Mouse (Mus musculus): Measurements from ENCODE around the gene 6430550D23Rik.

Gene 6430550D23Rik

DNA sequence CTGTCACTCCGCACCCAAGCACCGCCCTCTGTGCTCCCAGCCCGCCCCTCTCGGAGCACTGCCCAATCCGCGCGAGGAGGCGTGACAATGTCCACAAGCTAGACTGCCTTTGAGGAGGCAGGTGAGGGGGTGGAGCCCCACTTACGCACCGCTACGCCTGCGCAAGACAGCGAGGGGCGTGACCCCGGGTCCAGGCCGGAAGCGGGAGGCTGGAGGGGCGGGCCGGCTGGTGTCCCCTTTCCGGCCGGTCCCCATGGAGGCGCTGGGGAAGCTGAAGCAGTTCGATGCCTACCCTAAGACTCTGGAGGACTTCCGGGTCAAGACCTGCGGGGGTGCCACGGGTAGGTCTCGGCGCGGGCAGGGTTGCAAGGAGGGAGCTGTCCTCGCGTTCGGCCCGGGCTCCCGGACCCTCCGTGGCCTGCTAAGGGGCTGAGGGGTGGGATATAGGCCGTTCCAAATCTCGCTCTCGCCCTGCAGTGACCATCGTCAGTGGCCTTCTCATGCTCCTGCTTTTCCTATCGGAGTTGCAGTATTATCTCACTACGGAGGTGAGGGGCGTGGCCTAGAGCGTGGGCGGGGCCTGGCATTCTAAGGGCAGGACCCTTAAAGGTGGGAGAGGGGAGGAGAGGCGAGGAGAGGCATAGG is at the start of gene 6430550D23Rik, which contains the start of gene Ergic3:
TSS of gene 6430550D23Rik (minus strand) at position 90 of the 645 bp plus-strand sequence.
TSS of gene Ergic3 (plus strand) at position 158 of the 645 bp plus-strand sequence.
- peak; percentile 97 for DNase-seq (ENCODE audit: low spot score)

DNA sequence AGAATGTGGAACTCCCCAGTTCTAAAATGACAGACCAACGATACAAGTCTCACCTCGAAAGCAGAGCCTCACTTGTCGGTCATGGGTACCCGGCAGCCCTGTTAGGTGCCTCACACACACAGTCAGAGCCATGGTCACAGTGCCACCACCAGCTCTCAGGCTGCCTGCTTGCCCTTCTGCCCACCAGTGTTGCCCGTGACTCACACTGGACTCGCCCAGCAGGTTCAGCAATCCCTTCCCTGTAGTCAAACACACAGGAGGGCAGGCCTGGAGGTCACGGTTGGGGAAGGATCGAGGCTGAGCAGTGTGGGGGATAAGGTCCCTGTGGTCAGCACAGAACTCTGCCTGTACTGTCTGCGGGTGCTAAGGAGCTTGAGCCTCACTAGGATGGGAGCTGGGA is 45.0 kb upstream of the 6430550D23Rik start, which contains the start of gene Fer1l4:
TSS of gene Fer1l4 (minus strand) at position 132 of the 400 bp plus-strand sequence.
- DNase-seq (ENCODE audit: low spot score): no peak

DNA sequence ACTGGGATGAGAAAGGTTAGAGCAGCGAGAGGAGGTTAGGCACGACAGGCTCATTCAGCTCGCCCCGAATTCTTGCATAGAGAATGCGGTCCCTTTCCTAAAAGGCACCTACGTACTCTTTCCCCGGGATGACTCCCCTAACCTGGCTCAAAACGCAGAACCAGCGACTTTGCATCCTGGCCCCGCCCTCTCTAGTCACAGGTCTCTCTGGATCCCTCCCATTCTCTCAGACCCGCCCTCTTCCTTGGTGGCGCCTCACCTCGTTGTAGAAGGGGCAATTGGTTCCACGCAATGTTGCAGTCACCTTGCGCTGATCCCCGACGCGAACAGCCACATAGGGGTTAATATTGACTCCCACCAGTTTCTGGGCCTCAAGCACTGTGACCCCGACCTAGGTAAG is 40.2 kb upstream of the 6430550D23Rik start:
- no peak for DNase-seq (ENCODE audit: low spot score)

DNA sequence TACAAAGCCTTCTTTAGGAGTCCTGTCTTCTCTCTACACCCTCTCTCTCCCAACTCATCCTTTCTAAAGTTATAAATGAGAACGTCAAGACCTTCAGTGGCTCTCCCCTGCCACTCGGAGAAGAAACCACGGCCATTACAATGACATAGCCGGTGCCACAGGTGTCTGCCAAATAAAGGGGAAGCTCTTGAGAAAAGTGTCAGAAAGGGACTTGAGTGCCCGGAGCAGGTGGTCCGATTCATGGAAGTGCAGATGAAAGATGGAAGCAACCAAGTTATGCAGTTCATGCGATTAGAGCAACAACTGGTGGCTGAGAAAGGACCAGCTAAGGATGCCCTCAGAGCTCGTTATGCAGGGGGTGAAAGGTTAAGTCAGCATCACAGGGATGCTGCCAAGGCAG is 35.1 kb upstream of the 6430550D23Rik start:
- no peak for DNase-seq (ENCODE audit: low spot score)

DNA sequence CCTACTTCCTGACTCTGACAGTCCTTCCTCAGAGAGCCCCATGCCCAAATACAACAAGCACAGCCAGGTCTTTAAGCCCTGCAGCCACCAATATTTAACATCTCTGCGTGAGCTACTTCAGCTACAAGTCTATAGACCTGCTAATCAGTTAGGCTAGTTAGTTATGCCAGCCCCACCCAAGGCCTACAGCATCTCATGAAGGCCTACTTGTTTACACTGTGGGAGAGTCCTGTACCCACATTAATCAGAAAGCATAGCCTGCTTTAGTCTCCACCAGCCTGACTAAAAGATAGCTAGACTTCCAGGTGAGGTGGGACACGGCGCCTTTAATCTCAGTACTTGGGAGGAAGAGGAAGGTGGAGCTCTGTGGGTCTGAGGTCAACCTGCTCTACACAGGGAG is 31.6 kb upstream of the 6430550D23Rik start:
- no peak for DNase-seq (ENCODE audit: low spot score)

DNA sequence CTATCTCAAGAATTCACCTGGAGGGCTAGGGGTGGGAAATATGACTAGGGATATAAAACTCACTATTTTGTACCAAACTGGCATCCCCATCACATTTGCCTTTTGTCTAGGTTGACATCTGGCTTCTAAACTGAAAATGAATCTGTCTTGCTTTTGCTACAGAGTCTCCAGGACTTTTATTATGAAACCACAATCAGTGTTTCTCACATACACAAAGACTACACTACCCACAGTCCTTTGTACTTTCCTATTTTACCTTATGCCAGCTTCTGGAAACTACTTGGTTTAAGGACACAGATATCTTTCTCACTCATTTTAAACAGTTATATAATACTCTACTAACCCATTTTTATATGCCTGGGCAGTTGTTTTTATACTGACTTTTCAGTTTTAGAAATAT is 17.7 kb upstream of the 6430550D23Rik start:
- DNase-seq (ENCODE audit: low spot score): peak; percentile 28

DNA sequence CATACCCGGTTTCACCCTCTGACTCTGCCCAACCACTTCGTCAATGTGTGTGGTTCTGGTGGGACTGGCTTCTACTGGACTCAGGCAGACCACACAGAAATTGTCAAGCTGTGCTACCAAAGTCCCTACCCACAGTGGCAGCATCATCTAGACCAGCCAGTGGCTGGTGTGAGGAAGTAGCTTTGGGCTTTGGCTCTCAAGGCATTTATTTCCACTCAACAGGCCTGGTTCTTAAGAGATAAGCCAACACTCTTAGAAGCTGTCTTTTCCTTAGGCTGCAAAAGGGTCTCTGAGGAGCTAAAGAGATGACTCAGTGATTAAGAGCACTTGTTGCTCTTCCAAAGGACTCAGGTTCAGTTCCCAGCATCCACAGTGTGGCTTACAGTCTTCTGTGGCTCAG is 14.0 kb upstream of the 6430550D23Rik start:
- peak; percentile 37 for DNase-seq (ENCODE audit: low spot score)

DNA sequence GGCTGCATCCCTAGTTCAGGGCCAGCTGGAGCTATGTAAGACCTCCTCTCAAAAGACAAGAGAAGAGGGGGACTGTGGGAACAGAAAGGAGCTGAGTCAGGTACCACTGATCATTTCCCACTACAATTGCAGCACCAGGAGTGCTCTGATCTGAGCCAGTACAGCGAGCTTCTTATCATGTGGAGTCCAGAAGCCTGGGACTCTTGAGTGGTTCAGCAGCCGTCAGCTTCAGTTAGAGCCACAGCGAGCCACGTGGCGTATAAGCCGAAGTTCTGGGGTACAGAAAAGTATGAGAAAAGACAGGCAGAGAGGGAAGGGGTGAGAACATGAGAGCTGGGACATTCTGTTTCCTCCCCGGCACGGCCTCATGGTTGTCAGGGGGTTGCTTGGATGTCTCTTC is 13.4 kb upstream of the 6430550D23Rik start:
- DNase-seq (ENCODE audit: low spot score): peak; percentile 56

DNA sequence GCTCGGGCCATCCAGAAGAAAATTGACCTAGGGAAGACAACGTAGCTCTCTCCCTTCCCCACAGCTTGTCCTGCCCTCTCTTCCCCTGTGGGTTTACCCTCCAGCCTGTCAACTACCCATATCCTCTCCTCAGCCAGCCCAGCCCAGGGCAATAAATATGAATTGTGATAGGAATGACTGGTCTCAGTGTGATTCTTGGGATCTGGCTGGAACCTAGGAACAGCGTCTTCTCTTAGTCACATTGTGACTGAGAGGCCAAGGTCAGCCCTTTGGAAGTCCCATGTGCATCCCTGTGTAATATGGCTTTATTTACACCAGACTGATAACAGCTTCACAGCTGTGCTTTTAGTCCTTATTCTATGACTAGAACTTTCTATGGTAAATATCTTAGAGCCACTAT is 10.3 kb upstream of the 6430550D23Rik start:
- DNase-seq (ENCODE audit: low spot score): no peak

DNA sequence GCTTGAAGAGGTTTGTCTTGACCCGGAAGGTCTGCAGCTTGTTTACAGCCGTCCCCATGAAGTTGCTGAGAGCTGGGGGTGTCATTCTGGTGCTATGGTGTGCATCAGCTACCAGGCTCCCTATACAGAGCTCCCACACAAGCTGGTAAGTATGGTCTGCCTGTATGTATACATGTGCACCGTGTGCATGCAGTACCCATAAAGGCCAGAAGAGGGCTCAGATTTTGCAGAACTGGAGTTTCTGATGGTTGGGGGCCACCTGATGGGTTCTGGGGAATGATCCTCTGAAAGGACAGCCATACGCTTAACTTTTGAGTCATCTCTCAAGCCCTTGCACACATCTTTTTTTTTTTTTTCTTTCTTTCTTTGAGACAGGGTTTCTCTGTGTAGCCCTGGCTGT is 2.4 kb downstream of the 6430550D23Rik start:
- no peak for DNase-seq (ENCODE audit: low spot score)

DNA sequence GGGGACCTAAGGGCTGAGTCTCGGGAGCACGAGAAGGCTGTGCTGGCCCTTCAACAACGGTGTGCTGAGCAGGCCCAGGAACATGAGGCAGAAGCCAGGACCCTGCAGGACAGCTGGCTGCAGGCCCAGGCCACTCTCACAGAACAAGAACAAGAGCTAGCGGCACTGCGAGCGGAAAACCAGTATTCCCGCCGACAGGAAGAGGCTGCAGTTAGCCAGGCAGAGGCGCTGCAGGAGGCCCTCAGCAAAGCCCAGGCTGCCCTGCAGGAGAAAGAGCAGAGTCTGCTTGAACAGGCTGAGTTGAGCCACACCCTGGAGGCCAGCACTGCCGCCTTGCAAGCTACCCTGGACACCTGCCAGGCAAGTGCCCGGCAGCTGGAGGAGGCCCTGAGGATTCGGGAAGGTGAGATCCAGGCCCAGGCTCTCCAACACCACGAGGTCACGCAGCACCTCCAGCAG is 15.9 kb downstream of the 6430550D23Rik start:
- DNase-seq (ENCODE audit: low spot score): peak; percentile 52

DNA sequence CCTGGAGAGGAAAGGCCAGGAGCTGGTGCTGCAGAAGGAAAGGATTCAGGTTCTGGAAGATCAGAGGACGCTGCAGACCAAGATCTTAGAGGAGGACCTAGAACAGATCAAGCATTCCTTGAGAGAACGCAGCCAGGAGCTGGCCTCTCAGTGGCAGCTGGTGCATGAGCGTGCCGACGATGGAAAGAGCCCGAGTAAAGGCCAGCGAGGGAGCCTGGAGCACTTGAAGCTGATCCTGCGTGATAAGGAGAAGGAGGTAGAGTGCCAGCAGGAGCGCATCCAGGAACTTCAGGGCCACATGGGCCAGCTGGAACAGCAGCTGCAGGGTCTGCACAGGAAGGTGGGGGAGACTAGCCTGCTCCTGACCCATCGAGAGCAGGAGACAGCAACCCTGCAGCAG is 16.6 kb downstream of the 6430550D23Rik start:
- no peak for DNase-seq (ENCODE audit: low spot score)

DNA sequence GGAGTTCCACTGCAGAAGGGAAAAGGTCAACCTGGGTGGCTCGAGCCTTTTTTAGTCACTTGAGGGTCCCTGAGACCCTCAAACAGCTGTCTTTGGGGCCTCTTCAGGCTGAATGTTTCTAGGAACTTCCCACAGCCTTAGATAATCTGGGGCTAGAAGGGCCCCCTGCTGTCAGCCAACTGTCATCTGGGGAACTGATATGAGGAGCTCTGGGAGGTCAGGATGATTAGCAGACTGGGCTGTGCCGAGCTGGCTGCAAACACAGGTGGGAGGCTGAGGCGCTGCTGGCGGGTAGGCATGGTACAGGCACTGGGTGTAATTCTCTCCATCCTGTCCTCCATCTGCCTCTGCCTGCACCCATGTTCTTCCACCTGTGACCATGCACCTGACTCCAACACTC is 18.7 kb downstream of the 6430550D23Rik start:
- peak; percentile 85 for DNase-seq (ENCODE audit: low spot score)

DNA sequence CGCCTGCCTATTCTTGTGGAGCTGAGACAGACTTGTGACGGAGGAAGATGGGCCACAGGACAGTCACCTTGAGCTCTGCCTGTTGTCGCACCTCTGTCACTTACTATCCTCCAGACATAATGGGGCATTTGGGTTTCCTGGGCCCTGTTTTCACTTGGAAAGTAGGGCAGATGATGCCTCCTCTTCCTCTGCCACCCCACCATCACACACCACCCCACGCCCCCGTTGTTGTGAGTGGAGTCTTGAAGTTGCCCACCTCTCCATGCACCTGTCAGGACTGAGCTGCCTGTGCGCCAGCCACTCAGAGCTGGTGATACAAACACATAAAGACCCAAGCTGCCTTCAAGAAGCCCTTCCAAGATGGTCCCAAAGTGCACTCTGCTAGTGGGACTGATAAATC is 20.6 kb downstream of the 6430550D23Rik start:
- no peak for DNase-seq (ENCODE audit: low spot score)

DNA sequence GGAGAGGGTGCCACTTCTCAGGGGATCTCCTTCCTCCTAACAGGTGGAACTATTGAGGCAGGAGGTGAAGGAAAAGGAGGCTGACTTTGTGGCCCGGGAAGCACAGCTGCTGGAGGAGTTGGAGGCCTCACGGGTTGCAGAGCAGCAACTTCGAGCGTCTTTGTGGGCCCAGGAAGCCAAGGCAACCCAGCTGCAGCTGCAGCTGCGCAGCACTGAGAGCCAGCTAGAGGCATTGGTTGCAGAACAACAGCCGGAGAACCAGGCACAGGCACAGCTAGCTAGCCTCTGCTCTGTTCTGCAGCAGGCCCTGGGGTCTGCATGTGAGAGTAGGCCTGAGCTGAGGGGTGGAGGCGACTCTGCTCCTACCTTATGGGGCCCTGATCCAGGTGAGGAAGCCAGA is 22.0 kb downstream of the 6430550D23Rik start:
- DNase-seq (ENCODE audit: low spot score): no peak

DNA sequence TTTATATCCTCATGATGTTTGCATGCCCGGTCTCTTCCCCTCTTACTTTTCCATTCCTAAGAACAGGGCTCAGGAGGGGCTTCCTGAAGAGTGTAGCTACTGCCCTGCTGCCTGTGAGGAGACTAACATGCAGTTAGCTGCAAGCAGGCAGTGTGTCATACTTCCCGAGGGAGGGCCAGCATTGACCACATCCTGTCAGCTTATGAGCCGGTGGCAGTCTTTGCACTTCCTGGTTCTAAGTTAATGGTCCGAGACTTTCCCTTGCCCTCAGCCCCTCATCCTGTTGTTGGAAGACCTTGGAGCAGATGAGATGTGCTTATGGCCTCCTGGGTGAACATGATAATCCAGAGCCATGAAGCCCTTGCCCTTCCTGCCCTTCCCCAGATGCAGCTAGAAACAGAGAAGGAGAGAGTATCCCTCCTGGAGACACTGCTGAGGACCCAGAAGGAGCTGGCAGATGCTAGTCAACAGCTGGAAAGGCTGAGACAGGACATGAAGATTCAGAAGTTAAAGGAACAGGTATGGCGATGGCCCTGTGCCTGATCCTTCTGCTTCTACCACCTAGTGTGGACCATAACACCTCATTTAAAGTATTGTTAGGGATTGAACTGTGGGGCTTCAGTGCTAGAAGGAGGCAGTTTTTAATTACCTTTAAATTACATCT is 28.3 kb downstream of the 6430550D23Rik start:
- no peak for DNase-seq (ENCODE audit: low spot score)

DNA sequence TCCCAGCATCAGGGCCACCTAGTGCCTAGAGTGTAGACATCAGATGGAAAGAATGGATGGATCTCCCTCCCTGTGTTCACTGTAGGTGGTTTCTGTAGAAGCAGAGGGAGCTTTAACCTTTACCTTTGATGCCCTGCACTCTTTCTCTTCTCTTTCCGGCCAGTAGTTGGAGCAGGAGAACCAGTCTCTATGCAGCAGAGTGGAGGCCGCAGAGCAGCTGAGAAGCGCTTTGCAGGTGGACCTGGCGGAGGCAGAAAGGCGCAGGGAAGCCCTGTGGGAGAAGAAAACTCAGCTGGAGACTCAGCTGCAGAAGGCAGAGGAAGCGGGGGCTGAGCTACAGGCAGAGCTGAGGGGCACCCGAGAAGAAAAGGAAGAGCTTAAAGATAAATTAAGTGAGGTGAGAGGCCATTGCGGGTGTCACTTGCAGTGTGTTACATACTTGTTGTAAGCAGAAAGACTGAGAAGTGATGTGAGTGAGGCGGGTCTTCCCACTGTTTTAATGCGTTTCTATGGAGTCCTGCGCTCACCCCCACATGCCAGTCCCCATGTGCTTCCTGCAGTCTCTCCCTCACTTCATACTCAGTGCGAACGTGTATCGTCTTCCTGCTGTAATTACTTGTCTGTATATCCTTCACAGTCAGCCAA is 33.6 kb downstream of the 6430550D23Rik start:
- DNase-seq (ENCODE audit: low spot score): no peak

DNA sequence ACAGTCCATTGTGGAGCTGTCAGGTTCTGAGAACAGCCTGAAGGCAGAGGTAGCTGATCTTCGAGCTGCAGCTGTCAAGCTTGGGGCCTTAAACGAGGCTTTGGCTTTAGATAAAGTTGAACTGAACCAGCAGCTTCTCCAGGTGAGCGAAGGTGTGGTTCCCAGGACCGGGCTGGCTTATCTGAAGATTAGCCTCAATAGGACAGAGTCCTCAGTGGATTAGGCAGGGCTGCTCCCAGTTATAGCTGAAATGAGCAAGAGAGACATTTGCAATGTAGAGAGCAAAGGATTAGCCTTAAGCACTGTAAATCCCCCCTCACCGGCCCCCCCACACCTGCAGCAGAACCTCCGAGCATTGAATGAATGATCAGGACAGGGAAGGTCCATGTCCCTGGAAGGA is 34.4 kb downstream of the 6430550D23Rik start:
- DNase-seq (ENCODE audit: low spot score): no peak

DNA sequence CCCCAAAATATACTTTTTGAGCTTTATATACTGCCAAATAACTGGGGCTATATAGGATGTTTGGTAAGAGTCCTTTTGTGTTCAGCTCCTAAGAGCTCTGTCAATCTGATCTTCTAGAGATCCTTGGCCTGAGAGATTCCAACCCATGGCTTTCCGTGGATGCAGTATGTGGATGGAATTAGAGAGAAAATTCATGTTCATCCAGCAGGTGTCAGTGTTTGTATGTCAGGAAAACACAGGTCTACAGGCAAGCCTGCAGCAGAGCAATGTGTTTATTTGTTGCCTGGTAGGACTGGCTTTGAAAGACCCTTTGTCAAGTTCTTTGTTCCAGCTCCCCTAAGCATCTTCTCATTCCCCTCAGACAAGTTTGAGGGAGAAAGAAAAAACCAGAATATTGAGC is 44.8 kb downstream of the 6430550D23Rik start:
- no peak for DNase-seq (ENCODE audit: low spot score)

DNA sequence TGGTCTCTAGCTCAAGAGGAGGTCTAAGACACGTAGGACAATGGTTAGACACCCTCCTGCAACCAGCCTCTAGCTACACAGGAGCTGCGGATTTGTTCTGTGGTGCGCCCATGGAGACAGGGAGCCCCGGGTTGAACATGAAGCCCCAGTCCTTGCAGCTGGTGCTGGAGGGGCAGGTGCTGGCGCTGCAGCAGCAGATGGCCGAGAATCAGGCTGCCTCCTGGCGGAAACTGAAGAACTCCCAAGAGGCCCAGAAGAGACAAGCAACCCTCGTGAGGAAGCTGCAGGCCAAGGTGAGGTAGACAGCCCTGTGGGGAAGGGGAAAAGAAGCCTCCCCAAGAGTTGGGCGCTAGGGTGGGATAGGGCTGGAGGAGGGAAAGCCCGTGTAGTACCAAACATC is 45.9 kb downstream of the 6430550D23Rik start:
- no peak for DNase-seq (ENCODE audit: low spot score)

DNA sequence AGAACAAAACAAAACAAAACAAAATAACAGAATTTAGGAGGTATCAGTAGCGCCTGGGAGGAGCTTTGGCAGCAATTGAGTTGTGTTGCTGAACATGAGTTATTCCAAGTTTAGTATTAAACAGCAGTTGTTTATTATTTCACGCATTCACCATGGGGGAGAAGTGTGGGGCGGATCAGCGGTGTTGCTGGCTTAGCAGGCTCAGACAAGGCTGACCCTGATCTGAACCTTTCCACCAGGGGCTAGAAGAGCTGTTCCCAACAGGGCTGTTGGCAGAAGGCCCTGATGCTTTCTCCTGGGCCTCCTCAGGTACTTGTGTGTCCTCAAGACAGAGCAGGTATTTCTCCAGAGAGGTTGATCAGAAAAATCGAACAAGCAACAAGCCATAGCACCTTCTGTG is 47.8 kb downstream of the 6430550D23Rik start:
- no peak for DNase-seq (ENCODE audit: low spot score)

DNA sequence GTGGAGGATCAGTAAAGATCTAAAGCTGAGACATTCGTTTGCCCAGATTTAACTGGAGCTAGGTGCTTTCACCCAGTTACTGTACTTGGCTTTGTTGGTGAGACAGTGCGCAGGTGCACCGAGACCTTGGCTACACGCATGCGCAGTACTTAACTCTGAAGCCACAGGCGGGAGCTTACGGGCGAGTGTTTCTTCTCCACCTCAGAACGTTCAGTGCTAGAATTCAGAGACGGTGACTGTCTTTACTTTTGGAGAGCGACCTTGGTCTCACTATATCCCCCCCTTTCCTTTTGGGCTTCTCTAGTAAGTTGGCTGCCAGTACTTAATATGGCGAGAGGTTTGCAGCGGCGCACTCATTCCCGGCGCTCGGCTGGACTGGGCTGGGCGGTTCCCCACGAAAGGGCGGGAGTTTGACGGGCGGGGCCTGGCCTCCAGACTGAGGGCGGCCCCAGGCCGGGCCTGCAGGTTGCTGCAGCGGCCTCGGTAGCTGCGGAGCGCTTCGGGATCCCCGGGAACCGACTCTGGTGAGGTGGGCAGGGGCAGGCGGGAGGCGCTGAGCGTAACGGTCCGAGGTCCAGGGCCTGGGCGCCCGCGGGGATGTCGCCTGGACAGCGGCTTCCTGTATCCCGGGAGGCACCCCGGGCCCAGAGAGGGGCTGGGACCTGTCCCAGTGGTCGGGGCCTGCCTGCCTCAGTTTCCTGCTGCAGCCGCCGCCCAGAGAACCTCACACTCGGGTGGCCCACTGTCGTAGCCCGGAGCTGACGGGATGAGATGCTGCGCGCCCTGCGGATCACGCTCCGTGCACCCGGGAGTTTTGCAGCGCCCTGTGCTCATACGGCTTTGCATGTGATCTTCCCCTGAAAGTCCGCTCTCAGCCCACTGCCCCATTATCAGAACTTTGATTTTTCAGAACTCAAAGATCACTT is 51.4 kb downstream of the 6430550D23Rik start, which contains the start of gene Cep250:
TSS of gene Cep250 (plus strand) at position 325 of the 926 bp plus-strand sequence.
- DNase-seq (ENCODE audit: low spot score): peak; percentile 92
